Mouse (Mus musculus): Measurements from ENCODE around the gene Sec14l4.
A peak's percentile ranks its signal among the peaks of the same experiment; 100 is the strongest.

Gene Sec14l4

GRCm38 (mm10) chr11:4080219-4080618, 49.0 kb downstream of the Sec14l4 start:
- DNase-seq, result peak in 1 of 2 experiments; percentile 55

DNA sequence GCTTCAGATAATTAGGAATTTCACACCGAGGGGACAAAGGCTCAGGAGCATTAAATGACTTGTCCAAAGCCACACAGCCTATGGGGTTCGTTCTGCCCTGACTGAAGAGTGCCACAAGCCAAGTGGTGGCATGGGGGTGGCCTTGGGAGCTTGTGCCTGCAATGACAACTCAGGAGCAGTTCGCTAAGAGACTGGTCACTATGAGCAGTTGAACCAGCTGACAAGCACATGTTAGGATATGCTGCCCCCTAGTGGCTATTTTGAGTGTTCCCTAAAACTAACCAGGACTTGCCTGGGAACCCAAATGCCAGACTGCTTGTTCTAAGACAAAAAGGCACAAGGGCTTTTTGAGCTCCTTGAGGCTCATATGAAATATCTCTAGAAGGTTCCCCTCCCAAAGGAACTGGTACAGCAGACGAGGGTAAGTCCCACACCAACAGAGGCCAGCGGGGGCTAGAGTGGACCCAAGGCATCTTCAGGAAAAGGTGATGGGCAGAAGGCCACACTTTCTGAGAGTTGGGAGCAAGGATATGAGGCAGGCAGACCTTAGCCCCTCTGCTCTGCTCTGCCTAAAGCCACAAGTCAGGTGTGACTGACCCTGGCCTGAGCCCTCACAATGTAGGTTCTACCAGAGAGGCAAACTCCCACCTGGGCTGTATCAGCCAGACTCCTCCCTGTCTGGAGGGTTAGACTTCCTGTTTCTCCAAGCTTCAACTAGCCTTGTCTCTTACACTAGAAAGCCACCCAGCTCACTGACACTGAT, 52.2 kb downstream of the Sec14l4 start:
- DNase-seq, result peak in 1 of 2 experiments; percentile 21

DNA sequence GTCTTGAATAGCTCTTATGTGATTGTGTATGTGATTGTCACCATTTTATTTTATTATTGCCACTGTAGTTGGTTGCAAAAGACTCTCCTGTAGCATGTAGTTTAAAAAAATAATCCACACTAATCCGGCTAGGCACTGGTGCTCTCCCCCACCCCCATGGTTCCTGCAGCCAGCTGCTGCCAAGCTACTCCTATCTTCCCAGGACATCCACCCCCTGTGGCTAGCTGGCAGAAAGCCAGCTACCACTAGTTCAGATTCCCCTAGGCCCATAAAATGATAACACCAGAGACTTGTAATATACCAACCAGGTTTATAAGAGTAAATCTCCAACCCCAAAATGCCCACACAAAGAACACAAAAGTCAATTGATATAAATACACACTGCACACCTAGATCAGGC, 55.0 kb downstream of the Sec14l4 start:
- no peak for DNase-seq

DNA sequence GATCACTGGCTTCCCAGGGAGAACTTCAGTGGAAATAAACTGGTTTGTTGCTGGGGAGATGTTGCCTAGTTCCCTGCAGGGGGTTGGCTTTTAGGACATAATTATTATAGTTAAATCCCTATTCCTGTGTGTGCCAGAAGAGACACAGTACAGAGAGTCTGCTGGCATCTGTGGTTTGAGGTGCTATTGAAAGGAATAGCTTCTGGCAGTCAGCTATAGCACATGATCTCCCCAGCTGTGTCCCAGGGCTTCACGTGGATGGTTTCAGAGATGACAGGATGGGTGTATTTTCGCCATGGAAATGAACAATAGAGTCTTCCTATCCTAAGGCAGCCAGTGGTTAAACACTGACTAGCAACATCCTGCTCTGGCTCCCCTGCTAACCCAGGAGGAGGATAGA, 56.0 kb downstream of the Sec14l4 start:
- no peak for DNase-seq

GRCm38 (mm10) chr11:4093459-4094377, 62.5 kb downstream of the Sec14l4 start:
- peak in 1 of 2 experiments; percentile 5 for DNase-seq

GRCm38 (mm10) chr11:4094378-4095170, 63.3 kb downstream of the Sec14l4 start:
- peak; percentile 34 to 69 for DNase-seq

- DNase-seq, result peak; percentile 52 to 62
These were observed 64.2 kb downstream of the Sec14l4 start, which contains the start of gene Mtfp1 for GRCm38 (mm10) chr11:4095171-4096053. Mtfp1 (minus strand) TSS chr11:4095445.

GRCm38 (mm10) chr11:4096054-4096984, 65.1 kb downstream of the Sec14l4 start:
- DNase-seq, result peak; percentile 95 to 97

- DNase-seq, result peak in 1 of 2 experiments; percentile 19
These were observed 65.9 kb downstream of the Sec14l4 start for GRCm38 (mm10) chr11:4097091-4097621.

Data from spleen, adult 18-20 months (tissue).